Mouse (Mus musculus) liver, embryonic 15.5 days (tissue): Measurements from ENCODE around the gene 1810043G02Rik. TPM values are rescaled to one million over a fixed set of nuclear protein-coding genes. Genes with fewer than 3 reads are reported as not detected.
"Not testable (repeated sequence)": the region's sequence is repeated elsewhere in the genome, so short reads cannot be mapped to it uniquely, and the experiment has no call there.

ENCODE experiments used
- ATAC-seq: fragments of 200-750 bp; cut with Nextera tagmentation; 2 replicates; pipeline ENCODE4 v1.8.0; 2017; ENCODE audit warnings: moderate number of reproducible peaks, mild to moderate bottlenecking, moderate library complexity; ENCODE audit not compliant: insufficient read depth
- H3K27ac ChIP-seq: fragments of 300-500 bp; sonication (generic); replicated peaks from 2 replicates; pipeline ENCODE4 v1.5.1; 2015; ENCODE audit warnings: mild to moderate bottlenecking, inconsistent platforms
- H3K27me3 ChIP-seq: fragments of 300-500 bp; sonication (generic); 2 replicates; pipeline ENCODE4 v1.6.1; 2015; ENCODE audit warnings: mild to moderate bottlenecking, inconsistent platforms
- H3K36me3 ChIP-seq: fragments of 300-500 bp; sonication (generic); replicated peaks from 2 replicates; pipeline ENCODE4 v1.6.1; 2015; ENCODE audit warnings: moderate library complexity, mild to moderate bottlenecking, inconsistent platforms
- H3K4me1 ChIP-seq: fragments of 300-500 bp; sonication (generic); replicated peaks from 2 replicates; pipeline ENCODE4 v1.6.1; 2015; ENCODE audit warnings: inconsistent platforms
- H3K4me2 ChIP-seq: fragments of 300-500 bp; sonication (generic); 2 replicates; pipeline ENCODE4 v1.6.1; 2015; ENCODE audit warnings: moderate library complexity, mild to moderate bottlenecking, inconsistent platforms
- H3K4me3 ChIP-seq: fragments of 300-500 bp; sonication (generic); replicated peaks from 2 replicates; pipeline ENCODE4 v1.5.1; 2015; ENCODE audit warnings: mild to moderate bottlenecking, inconsistent platforms
- H3K9ac ChIP-seq: fragments of 300-500 bp; sonication (generic); 2 replicates; pipeline ENCODE4 v1.6.1; 2015; ENCODE audit warnings: moderate library complexity, mild to moderate bottlenecking, inconsistent platforms
- H3K9me3 ChIP-seq: fragments of 300-500 bp; sonication (generic); replicated peaks from 2 replicates; pipeline ENCODE4 v1.6.1; 2016; ENCODE audit warnings: inconsistent platforms
- WGBS: fragments of 180-500 bp; shearing (Covaris S2); methylation state at CpG from one replicate; pipeline ENCODE4 v1.1.7; 2015; ENCODE audit warnings: mixed read lengths; ENCODE audit not compliant: insufficient replicate concordance; 5-methylcytosine and 5-hydroxymethylcytosine counted together
- polyA plus RNA-seq: library from polyadenylated mRNA; unstranded; fragments of >200 nt; fragmentation: Nextera tagmentation; extraction: Ambion mirVana; gene quantifications from 2 replicates; pipeline ENCODE4 v1.2.1, GENCODE M21; 2015

Gene 1810043G02Rik
- 4.4 and 4.7 TPM in 2 replicates for polyA plus RNA-seq

DNA sequence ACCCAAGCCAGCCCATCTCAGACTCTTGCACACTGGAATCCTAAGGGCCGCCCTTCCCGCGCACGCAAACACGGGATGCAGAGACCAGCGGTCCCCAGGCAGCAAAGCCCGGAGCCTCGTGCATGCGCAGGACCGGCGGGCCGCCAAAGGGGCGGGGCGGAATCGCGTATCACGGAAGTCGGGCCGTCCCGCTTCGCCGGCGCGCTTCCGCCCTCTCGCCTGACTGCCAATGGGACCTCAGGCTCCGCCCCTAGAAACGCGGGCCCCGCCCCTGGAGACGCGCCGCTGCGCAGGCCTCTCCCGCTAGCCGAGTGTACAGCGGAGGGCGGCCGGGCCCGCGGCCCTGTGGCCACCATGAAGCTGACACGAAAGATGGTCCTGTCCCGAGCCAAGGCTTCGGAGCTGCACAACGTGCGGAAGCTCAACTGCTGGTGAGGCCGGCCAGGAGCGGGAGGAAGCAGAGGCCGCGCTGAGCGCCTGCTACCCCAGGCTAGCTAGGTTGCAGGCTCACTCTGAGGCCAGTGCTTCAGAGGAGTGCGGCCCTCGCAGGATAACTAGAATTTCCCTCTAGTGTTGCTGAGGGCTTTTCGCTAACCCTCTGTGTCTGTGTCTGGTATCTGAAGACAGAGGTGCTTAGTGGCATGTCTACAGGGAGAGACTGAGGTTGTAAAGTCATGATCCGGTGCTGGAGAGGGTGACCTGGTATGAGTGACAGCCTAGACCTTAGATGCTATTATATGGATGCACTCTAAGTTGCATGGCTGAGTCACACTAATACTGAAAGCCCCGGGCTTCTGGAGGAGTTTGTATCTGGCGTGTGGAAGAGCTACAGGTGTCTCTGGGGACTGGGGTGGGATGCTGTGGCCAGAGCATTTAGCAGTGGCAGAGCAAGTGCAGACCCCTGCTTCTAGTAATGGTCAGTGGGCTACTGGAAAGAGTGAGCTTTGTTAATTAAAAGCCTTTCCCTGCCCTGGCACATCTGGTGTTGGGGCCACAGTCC lies at the start of gene 1810043G02Rik:
Gene 1810043G02Rik, plus strand, starts transcription at position 174 of the 1,000 bp plus-strand sequence.
- Histone ChIP-seq H3K36me3 (no peaks in the 10 kb centered on the region), H3K4me3 (peak within 1 kb of the TSS; percentile 66), H3K4me1 (peaks cover 15% of the 10 kb centered on the region), H3K27ac (no peak within 1 kb of the TSS; the same call in 1 of the 2 replicates), H3K4me2 (peak within 1 kb of the TSS; percentile 92), H3K9me3 (no peaks in the 10 kb centered on the region), H3K9ac (peak within 1 kb of the TSS; percentile 71), H3K27me3 (no peaks in the 10 kb centered on the region; the same call in 1 of the 2 replicates)
- ATAC-seq, result peak; percentile 96
- 2% methylated on average over 57 of the region's 57 CpGs for WGBS

- no peak overlapping the region for H3K4me2 ChIP-seq
- H3K9ac ChIP-seq, result no peak overlapping the region
- no peak for ATAC-seq
- no peaks in the 10 kb centered on the region for H3K27me3 ChIP-seq
- H3K36me3 ChIP-seq, result no peaks in the 10 kb centered on the region
- no peaks in the 10 kb centered on the region for H3K4me1 ChIP-seq
- 16% methylated on average over 2 of the region's 2 CpGs for WGBS
- no peak overlapping the region for H3K27ac ChIP-seq
- no peaks in the 10 kb centered on the region for H3K9me3 ChIP-seq
- no peak overlapping the region for H3K4me3 ChIP-seq
These were observed 38.6 kb upstream of the 1810043G02Rik start for GRCm38 (mm10) chr10:77939685-77940084.

GRCm38 (mm10) chr10:77950468-77950867 lies 27.9 kb upstream of the 1810043G02Rik start:
- ATAC-seq, H3K9ac ChIP-seq, H3K4me2 ChIP-seq, H3K36me3 ChIP-seq, H3K27ac ChIP-seq, H3K9me3 ChIP-seq, H3K27me3 ChIP-seq, H3K4me1 ChIP-seq, H3K4me3 ChIP-seq: not testable (repeated sequence)
- 82% methylated on average over 10 of the region's 12 CpGs for whole genome bisulfite sequencing

- no peak for ATAC-seq
- Histone ChIP-seq H3K27me3 (peaks cover 5% of the 10 kb centered on the region), H3K4me1 (peaks cover 5% of the 10 kb centered on the region; the same call in 1 of the 2 replicates), H3K36me3 (no peaks in the 10 kb centered on the region), H3K27ac (no peak overlapping the region), H3K4me2 (no peak overlapping the region), H3K9me3 (no peaks in the 10 kb centered on the region), H3K4me3 (no peak overlapping the region), H3K9ac (no peak overlapping the region)
- WGBS, result 36% methylated on average over 2 of the region's 2 CpGs
These were observed 15.6 kb upstream of the 1810043G02Rik start for GRCm38 (mm10) chr10:77962725-77963124.

DNA sequence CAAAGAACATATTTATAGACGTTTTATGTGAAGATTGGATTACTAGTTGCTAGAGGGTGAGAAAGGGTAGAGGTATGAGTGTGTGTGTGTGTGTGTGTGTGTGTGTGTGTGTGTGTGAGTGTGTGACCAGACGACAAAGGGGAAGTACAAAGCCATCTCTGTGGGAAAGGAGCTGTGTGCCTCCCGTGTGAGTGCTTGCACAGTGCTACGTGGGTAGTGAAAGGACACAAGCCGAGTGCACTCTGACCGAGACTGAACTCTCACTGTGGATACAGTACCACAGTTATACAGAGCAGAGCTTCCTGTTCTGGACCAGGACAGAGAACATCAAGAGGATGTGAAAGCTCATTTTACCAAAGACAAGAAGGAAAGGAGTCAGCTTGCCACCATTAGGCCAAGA lies 14.4 kb upstream of the 1810043G02Rik start:
- H3K4me3 ChIP-seq, result no peak overlapping the region
- peak; percentile 62; the same call in 1 of the 2 replicates for ATAC-seq
- 31% methylated on average over 6 of the region's 6 CpGs for WGBS
- peaks cover 17% of the 10 kb centered on the region for H3K27me3 ChIP-seq
- H3K9ac ChIP-seq, result no peak overlapping the region
- H3K27ac ChIP-seq, result no peak overlapping the region
- no peaks in the 10 kb centered on the region for H3K36me3 ChIP-seq
- H3K4me2 ChIP-seq, result no peak overlapping the region
- H3K4me1 ChIP-seq, result peaks cover 5% of the 10 kb centered on the region; the same call in 1 of the 2 replicates
- no peaks in the 10 kb centered on the region for H3K9me3 ChIP-seq

GRCm38 (mm10) chr10:77969274-77969972 lies 8.9 kb upstream of the 1810043G02Rik start:
- Histone ChIP-seq H3K4me2 (peak overlapping the region; percentile 41), H3K36me3 (no peaks in the 10 kb centered on the region), H3K4me1 (peaks cover 7% of the 10 kb centered on the region; the same call in 1 of the 2 replicates), H3K4me3 (peak overlapping the region; percentile 12), H3K9ac (no peak overlapping the region), H3K27ac (no peak overlapping the region), H3K27me3 (peaks cover 41% of the 10 kb centered on the region), H3K9me3 (no peaks in the 10 kb centered on the region)
- 5% methylated on average over 26 of the region's 26 CpGs for WGBS
- ATAC-seq, result no peak

DNA sequence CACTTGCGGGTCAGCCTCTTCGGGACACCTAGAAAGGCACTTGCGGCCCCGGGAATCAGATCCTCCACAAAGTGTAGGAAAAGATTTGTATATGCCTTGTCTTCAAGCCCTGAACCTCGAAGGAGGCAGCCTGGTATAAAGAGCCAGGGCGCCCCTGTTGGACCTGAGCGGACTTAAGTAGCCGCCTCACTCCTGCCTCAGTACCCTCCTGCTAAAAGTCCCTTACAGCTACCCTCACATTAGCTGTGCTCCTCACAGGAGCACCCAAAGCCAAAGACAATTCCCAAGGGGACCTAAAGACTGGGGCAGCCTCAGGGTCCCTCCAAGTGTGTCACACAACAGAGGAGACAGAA lies 8.4 kb upstream of the 1810043G02Rik start:
- Histone ChIP-seq H3K9me3 (no peaks in the 10 kb centered on the region), H3K9ac (no peak overlapping the region), H3K27ac (no peak overlapping the region), H3K36me3 (no peaks in the 10 kb centered on the region), H3K4me1 (peaks cover 7% of the 10 kb centered on the region; the same call in 1 of the 2 replicates), H3K27me3 (peaks cover 41% of the 10 kb centered on the region), H3K4me2 (peak overlapping the region; percentile 41), H3K4me3 (peak overlapping the region; percentile 12; the same call in 1 of the 2 replicates)
- 11% methylated on average over 8 of the region's 8 CpGs for WGBS
- no peak for ATAC-seq

- Histone ChIP-seq H3K4me3 (peak within 1 kb of the TSS; percentile 12), H3K4me1 (peaks cover 7% of the 10 kb centered on the region; the same call in 1 of the 2 replicates), H3K4me2 (peak within 1 kb of the TSS; percentile 41), H3K27me3 (peaks cover 41% of the 10 kb centered on the region), H3K27ac (no peak within 1 kb of the TSS), H3K9ac (no peak within 1 kb of the TSS), H3K9me3 (no peaks in the 10 kb centered on the region), H3K36me3 (no peaks in the 10 kb centered on the region)
- WGBS, result 21% methylated on average over 6 of the region's 6 CpGs
- ATAC-seq, result 0 out of 2 replicates have a peak, but pooled peaks have one; percentile 29
These were observed 7.8 kb upstream of the 1810043G02Rik start, which contains the start of gene Trpm2 for GRCm38 (mm10) chr10:77970481-77970880. Trpm2 (minus strand) TSS chr10:77970563.

DNA sequence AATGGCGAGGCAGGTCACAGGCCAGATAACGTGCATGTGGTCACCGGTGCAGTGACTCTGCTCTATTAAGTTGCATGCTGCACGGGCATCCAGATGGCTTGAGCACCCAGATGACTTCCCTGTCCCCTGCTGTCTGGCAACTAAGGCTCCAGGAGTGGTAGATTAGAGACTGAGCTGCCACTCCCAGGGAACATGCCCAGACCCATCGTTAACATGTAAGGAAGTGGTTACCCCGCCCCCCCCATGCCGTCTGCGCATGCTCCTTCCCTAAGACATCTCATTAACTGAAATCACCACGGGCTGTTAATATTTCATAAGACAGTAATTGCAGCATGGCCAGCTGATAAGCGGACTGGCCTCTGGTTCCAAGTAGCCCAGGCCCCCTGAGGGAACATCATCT lies 7.1 kb upstream of the 1810043G02Rik start:
- H3K4me2 ChIP-seq, result no peak overlapping the region
- 21% methylated on average over 10 of the region's 10 CpGs for WGBS
- no peaks in the 10 kb centered on the region for H3K9me3 ChIP-seq

GRCm38 (mm10) chr10:77971709-77972553 lies 6.4 kb upstream of the 1810043G02Rik start:
- Histone ChIP-seq H3K9ac (no peak overlapping the region), H3K27ac (no peak overlapping the region), H3K4me3 (no peak overlapping the region), H3K4me2 (no peak overlapping the region), H3K9me3 (no peaks in the 10 kb centered on the region), H3K36me3 (no peaks in the 10 kb centered on the region), H3K4me1 (peaks cover 7% of the 10 kb centered on the region; the same call in 1 of the 2 replicates), H3K27me3 (peaks cover 38% of the 10 kb centered on the region)
- no peak for ATAC-seq
- WGBS, result 42% methylated on average over 17 of the region's 17 CpGs

More for the DNA sequence above, 7.1 kb upstream of the 1810043G02Rik start:
- no peaks in the 10 kb centered on the region for H3K36me3 ChIP-seq
- no peak overlapping the region for H3K4me3 ChIP-seq
- peaks cover 41% of the 10 kb centered on the region for H3K27me3 ChIP-seq
- peaks cover 7% of the 10 kb centered on the region; the same call in 1 of the 2 replicates for H3K4me1 ChIP-seq
- no peak for ATAC-seq
- H3K9ac ChIP-seq, result no peak overlapping the region
- no peak overlapping the region for H3K27ac ChIP-seq
